Mouse (Mus musculus) left cerebral cortex, adult 2 months (tissue): ENCODE results near the gene 4933428G20Rik. TPM values are rescaled to one million over a fixed set of nuclear protein-coding genes. Genes with fewer than 3 reads are reported as not detected.

ENCODE experiments used
- DNase-seq, 2 experiments: peaks; one replicate each; pipeline ENCODE4 v3.0.0; 2021 to 2022; ENCODE audit warnings: low spot score in 2 of 2, mixed read lengths in 1 of 2; ENCODE audit errors: extremely low spot score in 1 of 2
- H3K27ac ChIP-seq: fragments of 200-600 bp; 2 replicates; pipeline ENCODE4 v1.8.1; 2022
- H3K4me3 ChIP-seq: fragments of 200-600 bp; 2 replicates; pipeline ENCODE4 v1.8.1; 2022
- CTCF ChIP-seq: fragments of 200-600 bp; IDR thresholded peaks from 2 replicates; pipeline ENCODE4 v1.8.1; 2022; ENCODE audit warnings: antibody characterized with exemption, mild to moderate bottlenecking, moderate library complexity
- intact Hi-C: fragments of 180-260 bp; cut with DNase I; formaldehyde crosslinking; loops from one replicate; pipeline ENCODE4 v1.15.1; 2025
- total RNA-seq, 2 experiments: library from RNA; stranded (reverse); gene quantifications; 2 replicates each; pipeline ENCODE4 v1.2.3; 2021

4933428G20Rik gene
- total RNA-seq, 2 experiments from 2014 or later = not detected

- no peak overlapping the region for H3K27ac ChIP-seq
- intact Hi-C loops = no loop called here
- DNase-seq = no peak
- H3K4me3 ChIP-seq = no peak overlapping the region
- no peak for TF ChIP-seq CTCF
Measured at GRCm38 (mm10) chr11:97492836-97493235, 7.3 kb downstream of the 4933428G20Rik start.

DNA sequence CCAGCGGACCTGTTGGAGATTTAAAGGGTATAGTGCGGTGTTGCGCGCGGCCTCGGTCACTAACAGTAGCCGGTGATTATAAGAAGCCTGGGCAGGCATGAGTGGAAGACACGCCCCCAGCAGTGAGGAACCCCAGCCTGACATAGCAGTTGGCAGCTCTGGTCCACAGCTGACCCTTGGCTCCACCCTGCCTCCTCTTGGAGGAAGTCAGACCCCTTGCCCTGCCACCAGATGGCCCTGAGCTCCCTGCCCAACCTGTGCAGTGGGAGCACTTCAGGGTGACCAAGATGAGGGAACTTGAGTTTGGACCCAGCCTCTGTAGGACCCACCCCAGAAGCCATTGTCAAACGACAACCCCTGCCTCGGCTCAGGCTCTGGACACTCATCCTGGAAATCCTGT, 8.5 kb downstream of the 4933428G20Rik start:
- no peak overlapping the region for H3K27ac ChIP-seq
- intact Hi-C loops = no loop called here
- no peak for TF ChIP-seq CTCF
- no peak overlapping the region for H3K4me3 ChIP-seq
- DNase-seq = no peak

DNA sequence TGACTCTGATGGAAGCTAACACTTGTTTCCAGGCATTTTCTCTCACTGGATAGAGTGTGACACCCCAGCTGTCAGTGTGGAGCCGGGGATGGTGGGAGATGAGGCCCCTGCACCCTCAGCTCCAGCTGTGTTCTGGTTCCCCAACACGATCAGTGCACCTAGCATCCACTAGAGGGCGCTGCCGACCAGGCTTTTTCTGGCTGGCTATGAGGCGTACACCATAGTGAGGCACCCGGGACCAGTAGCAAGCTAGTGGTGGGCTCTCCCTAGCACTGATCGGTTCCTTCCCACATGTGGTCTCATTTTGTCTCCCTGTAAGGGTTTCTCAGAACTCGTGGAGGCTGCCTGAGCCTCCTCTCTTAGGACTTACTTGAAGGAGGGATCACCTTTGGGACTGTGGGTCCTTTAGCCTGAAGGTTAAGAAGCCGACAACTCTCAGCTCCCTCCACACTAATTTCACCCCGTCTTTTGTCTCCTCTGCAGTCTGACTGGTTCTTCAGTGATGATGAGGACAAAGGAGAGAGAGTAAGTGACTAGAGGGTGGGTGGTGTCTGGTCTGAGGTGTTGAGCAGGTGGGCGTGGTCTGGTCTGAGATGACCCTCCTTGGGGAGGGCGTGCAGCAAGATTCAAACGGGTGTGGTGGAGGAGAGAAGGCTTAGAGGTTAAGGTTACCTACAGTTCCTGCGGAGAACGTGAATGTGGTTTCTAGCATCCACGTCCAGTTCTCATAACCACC, 10.4 kb downstream of the 4933428G20Rik start:
- H3K27ac ChIP-seq = no peak overlapping the region
- peak; percentile 72 to 76 for DNase-seq
- H3K4me3 ChIP-seq = no peak overlapping the region
- intact Hi-C loops = loop anchor here (1.0 to 5.0 kb wide), 3 partner anchors 88 to 203 kb away; partner anchors contain the start of gene Srcin1
- peak; percentile 96 for TF ChIP-seq CTCF

GRCm38 (mm10) chr11:97487656-97488055, 12.5 kb downstream of the 4933428G20Rik start:
- no peak for TF ChIP-seq CTCF
- H3K4me3 ChIP-seq = no peak overlapping the region
- H3K27ac ChIP-seq = no peak overlapping the region
- DNase-seq = no peak
- intact Hi-C loops = loop anchor here (5.0 kb wide), 2 partner anchors 90 to 205 kb away; partner anchors contain the start of gene Srcin1

GRCm38 (mm10) chr11:97485661-97486060, 14.5 kb downstream of the 4933428G20Rik start:
- no peak overlapping the region for H3K4me3 ChIP-seq
- intact Hi-C loops = loop anchor here (5.0 kb wide), 2 partner anchors 92 to 207 kb away; partner anchors contain the start of gene Srcin1
- no peak for DNase-seq
- no peak for TF ChIP-seq CTCF
- no peak overlapping the region for H3K27ac ChIP-seq

DNA sequence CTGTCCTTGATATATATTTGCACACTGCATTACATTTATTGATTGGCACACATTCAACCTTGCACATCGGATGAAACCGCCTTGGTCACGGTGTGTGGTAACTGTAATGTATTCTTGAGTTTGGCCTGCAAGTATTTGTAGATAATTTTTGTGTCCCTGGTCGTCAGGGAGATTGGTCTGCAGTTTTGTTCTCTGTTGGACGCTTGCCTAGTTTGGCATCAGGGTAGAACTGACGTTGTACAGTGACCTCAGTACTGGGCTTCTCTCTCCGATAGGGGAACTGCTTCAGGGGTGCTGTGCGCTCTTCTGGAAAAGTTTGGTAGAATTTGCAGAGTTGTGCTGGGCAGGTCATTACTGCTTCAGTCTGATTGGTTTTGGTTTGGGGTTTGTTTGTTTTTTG, 20.3 kb downstream of the 4933428G20Rik start:
- no peak overlapping the region for H3K4me3 ChIP-seq
- no peak overlapping the region for H3K27ac ChIP-seq
- TF ChIP-seq CTCF = no peak
- no peak for DNase-seq
- intact Hi-C loops = no loop called here

- intact Hi-C loops = no loop called here
- TF ChIP-seq CTCF = no peak
Measured at GRCm38 (mm10) chr11:97479085-97479484, 21.1 kb downstream of the 4933428G20Rik start.

DNA sequence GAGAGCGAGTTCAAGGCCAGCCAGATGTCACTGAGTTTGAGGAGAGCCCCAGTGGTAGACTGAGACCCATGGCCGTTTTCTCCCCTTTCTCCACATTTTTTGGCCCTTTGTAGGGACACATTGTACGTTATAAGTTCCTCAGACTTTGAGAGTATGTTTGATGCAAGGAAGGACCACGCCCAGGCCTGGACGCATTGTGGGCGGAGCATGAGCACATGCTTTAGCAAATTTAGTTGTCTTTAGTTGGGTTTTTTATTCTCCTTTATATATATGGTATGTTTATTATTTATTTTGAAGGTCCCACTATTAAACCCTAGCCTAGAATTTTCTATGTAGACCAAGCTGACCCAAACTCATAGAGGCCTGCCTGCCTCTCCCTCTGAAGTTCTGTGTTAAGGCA, 21.8 kb downstream of the 4933428G20Rik start:
- intact Hi-C loops = no loop called here
- no peak for DNase-seq
- no peak overlapping the region for H3K27ac ChIP-seq
- TF ChIP-seq CTCF = no peak
- H3K4me3 ChIP-seq = no peak overlapping the region

More at GRCm38 (mm10) chr11:97479085-97479484, 21.1 kb downstream of the 4933428G20Rik start:
- Histone ChIP-seq H3K27ac (no peak overlapping the region), H3K4me3 (no peak overlapping the region)
- DNase-seq = no peak

DNA sequence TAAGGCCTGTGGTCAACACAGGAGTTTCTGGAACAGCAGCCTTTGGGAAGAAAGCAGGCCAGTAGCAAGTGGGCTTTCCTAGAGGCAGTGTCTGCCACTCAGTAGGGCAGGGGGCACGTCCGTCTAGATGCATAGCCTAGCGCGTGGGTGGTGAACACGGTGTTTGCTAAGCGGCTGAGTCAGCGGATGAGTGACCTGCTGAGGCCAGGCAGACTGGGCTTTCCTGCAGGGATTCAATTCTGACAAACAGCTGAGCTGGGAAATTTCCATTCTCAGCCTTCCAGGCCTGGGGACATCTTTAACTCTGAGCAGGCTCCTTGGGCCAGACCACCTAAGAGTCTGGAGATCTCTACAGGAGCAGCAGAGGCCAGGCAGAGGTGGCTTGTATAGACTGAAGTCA, 22.7 kb downstream of the 4933428G20Rik start:
- no peak overlapping the region; the same call in 1 of the 2 replicates for H3K27ac ChIP-seq
- TF ChIP-seq CTCF = no peak
- no peak for DNase-seq
- intact Hi-C loops = no loop called here
- H3K4me3 ChIP-seq = no peak overlapping the region

- no peak overlapping the region for H3K27ac ChIP-seq
- intact Hi-C loops = no loop called here
- peak; percentile 59 to 63 for DNase-seq
- H3K4me3 ChIP-seq = no peak overlapping the region
- TF ChIP-seq CTCF = peak; percentile 81
Measured at GRCm38 (mm10) chr11:97476334-97477095, 23.6 kb downstream of the 4933428G20Rik start.

DNA sequence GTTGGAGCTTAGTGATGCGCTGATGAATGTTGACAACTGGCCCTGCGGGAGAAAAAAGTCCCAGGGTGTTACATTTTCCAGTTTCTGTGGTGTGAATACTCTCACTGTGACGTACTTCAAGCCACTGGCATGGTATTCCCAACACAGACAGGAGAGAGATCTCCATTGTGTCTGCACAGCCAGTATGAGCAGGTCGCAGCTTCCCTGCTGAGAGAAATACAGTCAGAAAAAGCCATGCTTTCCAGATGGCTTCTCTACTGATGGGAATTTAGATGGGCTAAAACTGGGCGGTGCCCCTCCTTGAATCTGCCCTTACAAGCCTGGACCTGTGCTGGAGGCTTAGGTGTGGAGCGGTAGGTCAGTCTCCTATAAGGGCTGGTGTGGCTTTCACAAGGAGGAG, 28.9 kb downstream of the 4933428G20Rik start:
- Histone ChIP-seq H3K27ac (no peak overlapping the region), H3K4me3 (no peak overlapping the region)
- DNase-seq = no peak
- TF ChIP-seq CTCF = no peak
- intact Hi-C loops = no loop called here

DNA sequence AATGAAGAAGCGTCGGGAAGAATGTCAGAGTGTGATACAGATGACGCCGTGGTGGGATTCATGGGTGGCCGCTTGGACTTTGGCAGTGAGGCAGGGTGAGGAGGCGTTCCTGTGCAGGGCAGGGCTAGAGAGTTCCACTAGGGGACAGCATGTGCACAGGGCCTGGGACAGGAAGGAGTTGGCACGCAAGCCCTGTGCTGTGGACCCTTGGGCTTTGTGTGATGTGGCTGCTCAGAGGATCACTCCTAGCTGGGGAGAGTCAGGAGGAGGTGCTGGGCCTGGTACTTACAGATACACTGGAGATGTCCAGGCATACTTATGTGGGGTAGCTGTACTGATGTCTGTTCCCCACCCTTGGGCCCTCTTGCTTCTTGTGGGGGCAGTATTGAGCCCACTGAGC, 30.3 kb downstream of the 4933428G20Rik start:
- no peak for DNase-seq
- Histone ChIP-seq H3K4me3 (no peak overlapping the region), H3K27ac (no peak overlapping the region)
- intact Hi-C loops = loop anchor here (1.0 to 2.0 kb wide), 3 partner anchors 38 to 109 kb away; no protein-coding TSS in a partner anchor
- TF ChIP-seq CTCF = no peak
